Mouse (Mus musculus) neural tube, embryonic 11.5 days (tissue): ENCODE results near the gene Cep57l1. TPM values are rescaled to one million over a fixed set of nuclear protein-coding genes. Genes with fewer than 3 reads are reported as not detected.

Source experiments
- ATAC-seq: fragments of 200-750 bp; cut with Nextera tagmentation; 2 replicates; pipeline ENCODE4 v1.8.0; 2017; ENCODE audit warnings: moderate number of reproducible peaks, mild to moderate bottlenecking, moderate TSS enrichment, moderate library complexity; ENCODE audit not compliant: insufficient read depth, low FRiP score, low TSS enrichment
- DNase-seq: peaks from one replicate; pipeline ENCODE4 v3.0.0-alpha.2; 2015; ENCODE audit warnings: low spot score
- H3K27ac ChIP-seq: fragments of 300-500 bp; sonication (generic); 2 replicates; pipeline ENCODE4 v1.5.1; 2014; ENCODE audit warnings: low read depth, mild to moderate bottlenecking, low read length
- H3K27me3 ChIP-seq: fragments of 300-500 bp; sonication (generic); 2 replicates; pipeline ENCODE4 v1.6.1; 2014; ENCODE audit warnings: mild to moderate bottlenecking, low read length, mixed read lengths; ENCODE audit not compliant: control insufficient read depth, insufficient read depth
- H3K36me3 ChIP-seq: fragments of 300-500 bp; sonication (generic); 2 replicates; pipeline ENCODE4 v1.6.1; 2014; ENCODE audit warnings: mild to moderate bottlenecking, low read length, moderate library complexity, mixed read lengths; ENCODE audit not compliant: control insufficient read depth, insufficient read depth
- H3K4me1 ChIP-seq: fragments of 300-500 bp; sonication (generic); 2 replicates; pipeline ENCODE4 v1.6.1; 2014; ENCODE audit warnings: low read length, mixed read lengths; ENCODE audit not compliant: control insufficient read depth, insufficient read depth
- H3K4me2 ChIP-seq: fragments of 300-500 bp; sonication (generic); 2 replicates; pipeline ENCODE4 v1.6.1; 2014; ENCODE audit warnings: low read depth, mild to moderate bottlenecking, moderate library complexity
- H3K4me3 ChIP-seq: fragments of 300-500 bp; sonication (generic); 2 replicates; pipeline ENCODE4 v1.5.1; 2014; ENCODE audit warnings: low read depth, low read length
- H3K9ac ChIP-seq: fragments of 300-500 bp; sonication (generic); 2 replicates; pipeline ENCODE4 v1.6.1; 2014; ENCODE audit warnings: mild to moderate bottlenecking, low read length
- H3K9me3 ChIP-seq: fragments of 300-500 bp; sonication (generic); 2 replicates; pipeline ENCODE4 v1.6.1; 2016; ENCODE audit warnings: low read length; ENCODE audit not compliant: control insufficient read depth
- WGBS: fragments of 180-500 bp; shearing (Covaris S2); extraction: QIAGEN DNeasy Blood & Tissue Kit; methylation state at CpG from one replicate; pipeline ENCODE4 v1.1.7; 2014; 5-methylcytosine and 5-hydroxymethylcytosine counted together
- polyA plus RNA-seq: library from polyadenylated mRNA; unstranded; fragments of >200 nt; fragmentation: Nextera tagmentation; extraction: Ambion mirVana; gene quantifications from 2 replicates; pipeline ENCODE4 v1.2.1, GENCODE M21; 2014

Cep57l1 gene
- polyA plus RNA-seq, 1 experiment from 2014 or later: 19.1 TPM

- Histone ChIP-seq H3K27me3 (no peaks in the 10 kb centered on the region), H3K4me3 (no peak overlapping the region), H3K27ac (no peak overlapping the region), H3K4me1 (no peaks in the 10 kb centered on the region), H3K9me3 (no peaks in the 10 kb centered on the region), H3K4me2 (no peak overlapping the region), H3K9ac (no peak overlapping the region), H3K36me3 (no peaks in the 10 kb centered on the region)
- DNase-seq (no peak), ATAC-seq (no peak)
- 86% methylated on average over 4 of the region's 4 CpGs for WGBS
Measured at GRCm38 (mm10) chr10:41744006-41744405, 65.7 kb downstream of the Cep57l1 start.

GRCm38 (mm10) chr10:41740221-41740620 is 69.5 kb downstream of the Cep57l1 start:
- no peak overlapping the region for H3K4me3 ChIP-seq
- WGBS: 84% methylated on average over 2 of the region's 2 CpGs
- ATAC-seq (no peak), DNase-seq (no peak)
- H3K36me3 ChIP-seq: no peaks in the 10 kb centered on the region
- no peak overlapping the region for H3K4me2 ChIP-seq
- H3K9me3 ChIP-seq: no peaks in the 10 kb centered on the region
- no peak overlapping the region for H3K9ac ChIP-seq
- no peak overlapping the region for H3K27ac ChIP-seq
- H3K4me1 ChIP-seq: no peaks in the 10 kb centered on the region
- H3K27me3 ChIP-seq: no peaks in the 10 kb centered on the region

GRCm38 (mm10) chr10:41737245-41737644 is 72.4 kb downstream of the Cep57l1 start:
- 97% methylated on average over 16 of the region's 16 CpGs for WGBS

GRCm38 (mm10) chr10:41735398-41735797 is 74.3 kb downstream of the Cep57l1 start:
- 80% methylated on average over 6 of the region's 6 CpGs for WGBS
- Histone ChIP-seq H3K4me3 (no peak overlapping the region), H3K27ac (no peak overlapping the region)

More at GRCm38 (mm10) chr10:41737245-41737644, 72.4 kb downstream of the Cep57l1 start:
- no peak for ATAC-seq
- Histone ChIP-seq H3K4me2 (no peak overlapping the region), H3K9ac (no peak overlapping the region), H3K36me3 (no peaks in the 10 kb centered on the region), H3K9me3 (no peaks in the 10 kb centered on the region), H3K27ac (no peak overlapping the region), H3K4me3 (no peak overlapping the region), H3K4me1 (no peaks in the 10 kb centered on the region), H3K27me3 (no peaks in the 10 kb centered on the region)
- no peak for DNase-seq

GRCm38 (mm10) chr10:41733214-41733613 is 76.5 kb downstream of the Cep57l1 start:
- no peaks in the 10 kb centered on the region; the same call in 1 of the 2 replicates for H3K36me3 ChIP-seq
- no peaks in the 10 kb centered on the region for H3K9me3 ChIP-seq
- DNase-seq: no peak
- H3K4me1 ChIP-seq: no peaks in the 10 kb centered on the region
- H3K4me2 ChIP-seq: no peak overlapping the region
- ATAC-seq: no peak
- WGBS: 95% methylated on average over 3 of the region's 3 CpGs
- H3K4me3 ChIP-seq: no peak overlapping the region
- no peak overlapping the region for H3K9ac ChIP-seq
- no peak overlapping the region for H3K27ac ChIP-seq
- H3K27me3 ChIP-seq: no peaks in the 10 kb centered on the region

More at GRCm38 (mm10) chr10:41735398-41735797, 74.3 kb downstream of the Cep57l1 start:
- H3K4me2 ChIP-seq: no peak overlapping the region
- H3K4me1 ChIP-seq: no peaks in the 10 kb centered on the region
- no peak overlapping the region for H3K9ac ChIP-seq
- no peaks in the 10 kb centered on the region for H3K9me3 ChIP-seq
- H3K27me3 ChIP-seq: no peaks in the 10 kb centered on the region
- DNase-seq (no peak), ATAC-seq (no peak)
- no peaks in the 10 kb centered on the region for H3K36me3 ChIP-seq

GRCm38 (mm10) chr10:41731932-41732331 is 77.7 kb downstream of the Cep57l1 start:
- no peak overlapping the region for H3K4me3 ChIP-seq
- peaks cover 3% of the 10 kb centered on the region; the same call in 1 of the 2 replicates for H3K36me3 ChIP-seq
- H3K27me3 ChIP-seq: no peaks in the 10 kb centered on the region
- H3K27ac ChIP-seq: no peak overlapping the region
- no peak for ATAC-seq
- no peaks in the 10 kb centered on the region for H3K4me1 ChIP-seq
- H3K9ac ChIP-seq: no peak overlapping the region
- H3K9me3 ChIP-seq: no peaks in the 10 kb centered on the region
- H3K4me2 ChIP-seq: no peak overlapping the region
- no peak for DNase-seq
- 90% methylated on average over 4 of the region's 4 CpGs for WGBS

GRCm38 (mm10) chr10:41730746-41731145 is 78.9 kb downstream of the Cep57l1 start:
- H3K9me3 ChIP-seq: no peaks in the 10 kb centered on the region
- H3K36me3 ChIP-seq: peaks cover 3% of the 10 kb centered on the region; the same call in 1 of the 2 replicates
- H3K4me3 ChIP-seq: no peak overlapping the region
- 96% methylated on average over 10 of the region's 10 CpGs for WGBS
- H3K27ac ChIP-seq: no peak overlapping the region
- DNase-seq: no peak
- H3K4me1 ChIP-seq: no peaks in the 10 kb centered on the region
- H3K9ac ChIP-seq: no peak overlapping the region
- H3K4me2 ChIP-seq: no peak overlapping the region
- H3K27me3 ChIP-seq: no peaks in the 10 kb centered on the region
- no peak for ATAC-seq

- no peak for ATAC-seq
- H3K27me3 ChIP-seq: no peaks in the 10 kb centered on the region
- no peaks in the 10 kb centered on the region for H3K9me3 ChIP-seq
- no peak overlapping the region for H3K9ac ChIP-seq
- no peak overlapping the region for H3K4me2 ChIP-seq
- no peak overlapping the region for H3K27ac ChIP-seq
- no peak for DNase-seq
- H3K36me3 ChIP-seq: peaks cover 3% of the 10 kb centered on the region; the same call in 1 of the 2 replicates
- H3K4me3 ChIP-seq: no peak overlapping the region
- no peaks in the 10 kb centered on the region for H3K4me1 ChIP-seq
- WGBS: 82% methylated on average over 9 of the region's 9 CpGs
Measured at GRCm38 (mm10) chr10:41726215-41726614, 83.5 kb downstream of the Cep57l1 start.

GRCm38 (mm10) chr10:41719587-41719986 is 90.1 kb downstream of the Cep57l1 start:
- Histone ChIP-seq H3K27me3 (no peaks in the 10 kb centered on the region), H3K4me3 (no peak overlapping the region), H3K9me3 (no peaks in the 10 kb centered on the region), H3K36me3 (no peaks in the 10 kb centered on the region), H3K9ac (no peak overlapping the region), H3K4me1 (peaks cover 6% of the 10 kb centered on the region; the same call in 1 of the 2 replicates), H3K4me2 (no peak overlapping the region), H3K27ac (no peak overlapping the region)
- DNase-seq: no peak
- WGBS: 54% methylated on average over 9 of the region's 9 CpGs
- ATAC-seq: no peak
